Mouse (Mus musculus): ENCODE measurements around the gene U2af1l4. TPM values are rescaled to one million over a fixed set of nuclear protein-coding genes. Genes with fewer than 3 reads are reported as not detected.

U2af1l4 gene
- total and polyA plus RNA-seq, 3 experiments, result 42.5 to 71.2 (median 62.9) TPM

- ATAC-seq (ENCODE audit: extremely low read depth, insufficient number of reproducible peaks, low FRiP score, poor library complexity, severe bottlenecking) (no peak), DNase-seq (ENCODE audit: low spot score) (no peak)
- Histone ChIP-seq H3K9me3 (replicated peaks) (no peaks in the 10 kb centered on the region), H3K36me3 (replicated peaks) (peaks cover 37% of the 10 kb centered on the region), H3K4me1 (ENCODE audit: insufficient read depth, low read depth, low read length) (peaks cover 11% of the 10 kb centered on the region), H3K27me3 (ENCODE audit: insufficient read depth, low read length) (no peaks in the 10 kb centered on the region), H3K4me3 (ENCODE audit: low read depth, low read length) (no peak overlapping the region)
- TF ChIP-seq POLR2AphosphoS5 (IDR thresholded peaks at IDR 0.05; ENCODE audit: insufficient replicate concordance, low read depth, low read length) (no peak), GATA1 (IDR thresholded peaks at IDR 0.05; ENCODE audit: borderline replicate concordance, low read length) (no peak), TAL1 (conservative IDR thresholded peaks at IDR 0.05; ENCODE audit: low read depth, low read length) (no peak), GATA2 (IDR thresholded peaks at IDR 0.05; ENCODE audit: borderline replicate concordance, low read depth, low read length) (no peak), CTCF (IDR thresholded peaks at IDR 0.05; ENCODE audit: low read depth, low read length) (no peak)
These were observed 46.9 kb downstream of the U2af1l4 start for GRCm38 (mm10) chr7:30610043-30610442.

GRCm38 (mm10) chr7:30612654-30613402, 49.7 kb downstream of the U2af1l4 start, which contains the start of gene Upk1a:
TSS of gene Upk1a (minus strand) at chr7:30612847.
- H3K4me3 ChIP-seq (ENCODE audit: low read depth, low read length), result no peak within 1 kb of the TSS
- H3K27me3 ChIP-seq (ENCODE audit: insufficient read depth, low read length), result no peaks in the 10 kb centered on the region
- no peak for DNase-seq (ENCODE audit: low spot score)
- H3K9me3 ChIP-seq (replicated peaks), result no peaks in the 10 kb centered on the region
- no peak for ATAC-seq (ENCODE audit: extremely low read depth, insufficient number of reproducible peaks, low FRiP score, poor library complexity, severe bottlenecking)
- H3K4me1 ChIP-seq (ENCODE audit: insufficient read depth, low read depth, low read length), result peaks cover 15% of the 10 kb centered on the region
- TF ChIP-seq GATA1 (IDR thresholded peaks at IDR 0.05; ENCODE audit: borderline replicate concordance, low read length) (no peak), POLR2AphosphoS5 (IDR thresholded peaks at IDR 0.05; ENCODE audit: insufficient replicate concordance, low read depth, low read length) (no peak), GATA2 (IDR thresholded peaks at IDR 0.05; ENCODE audit: borderline replicate concordance, low read depth, low read length) (no peak), TAL1 (conservative IDR thresholded peaks at IDR 0.05; ENCODE audit: low read depth, low read length) (no peak), CTCF (IDR thresholded peaks at IDR 0.05; ENCODE audit: low read depth, low read length) (no peak)
- peaks cover 59% of the 10 kb centered on the region for H3K36me3 ChIP-seq (replicated peaks)

- H3K36me3 ChIP-seq (replicated peaks), result peaks cover 65% of the 10 kb centered on the region
- H3K4me3 ChIP-seq (ENCODE audit: low read depth, low read length), result no peak overlapping the region
- peak; percentile 42 for DNase-seq (ENCODE audit: low spot score)
- H3K9me3 ChIP-seq (replicated peaks), result no peaks in the 10 kb centered on the region
- TF ChIP-seq CTCF (IDR thresholded peaks at IDR 0.05; ENCODE audit: low read depth, low read length), result peak; percentile 51
- TF ChIP-seq TAL1 (conservative IDR thresholded peaks at IDR 0.05; ENCODE audit: low read depth, low read length), result no peak
- ATAC-seq (ENCODE audit: extremely low read depth, insufficient number of reproducible peaks, low FRiP score, poor library complexity, severe bottlenecking), result peak; percentile 40; the same call in 1 of the 2 replicates
- no peaks in the 10 kb centered on the region for H3K27me3 ChIP-seq (ENCODE audit: insufficient read depth, low read length)
- H3K4me1 ChIP-seq (ENCODE audit: insufficient read depth, low read depth, low read length), result peaks cover 12% of the 10 kb centered on the region
These were observed 50.5 kb downstream of the U2af1l4 start for GRCm38 (mm10) chr7:30613529-30614112.

GRCm38 (mm10) chr7:30614454-30614853, 51.4 kb downstream of the U2af1l4 start:
- TF ChIP-seq CTCF (IDR thresholded peaks at IDR 0.05; ENCODE audit: low read depth, low read length) (no peak), POLR2AphosphoS5 (IDR thresholded peaks at IDR 0.05; ENCODE audit: insufficient replicate concordance, low read depth, low read length) (no peak), GATA1 (IDR thresholded peaks at IDR 0.05; ENCODE audit: borderline replicate concordance, low read length) (no peak), TAL1 (conservative IDR thresholded peaks at IDR 0.05; ENCODE audit: low read depth, low read length) (no peak), GATA2 (IDR thresholded peaks at IDR 0.05; ENCODE audit: borderline replicate concordance, low read depth, low read length) (no peak)
- no peaks in the 10 kb centered on the region for H3K9me3 ChIP-seq (replicated peaks)
- no peak for DNase-seq (ENCODE audit: low spot score)
- peaks cover 71% of the 10 kb centered on the region for H3K36me3 ChIP-seq (replicated peaks)
- no peak for ATAC-seq (ENCODE audit: extremely low read depth, insufficient number of reproducible peaks, low FRiP score, poor library complexity, severe bottlenecking)
- no peaks in the 10 kb centered on the region for H3K27me3 ChIP-seq (ENCODE audit: insufficient read depth, low read length)
- no peak overlapping the region for H3K4me3 ChIP-seq (ENCODE audit: low read depth, low read length)
- H3K4me1 ChIP-seq (ENCODE audit: insufficient read depth, low read depth, low read length), result peaks cover 18% of the 10 kb centered on the region

Other genes starting within 250 kb of the U2af1l4 start
Only the 20 nearest of the 33 such genes appear.
- gene Aplp1, start 117.8 kb upstream of the U2af1l4 start, total RNA-seq (2014; fragmentation: Nextera tagmentation), result not detected in 2 replicates
- 0.49 TPM in 1 of 2 replicates, not detected in the other for gene Aplp1, start 117.8 kb upstream of the U2af1l4 start, total RNA-seq (2017)
- not detected in 2 replicates for gene Aplp1, start 117.8 kb upstream of the U2af1l4 start, polyA plus RNA-seq (2012)
- gene Kirrel2, start 105.6 kb upstream of the U2af1l4 start, total RNA-seq (2014; fragmentation: Nextera tagmentation), result not detected in 2 replicates
- 0.35 TPM in 1 of 2 replicates, not detected in the other for gene Kirrel2, start 105.6 kb upstream of the U2af1l4 start, total RNA-seq (2017)
- not detected in 2 replicates for gene Kirrel2, start 105.6 kb upstream of the U2af1l4 start, polyA plus RNA-seq (2012)
- gene Nphs1, start 105.0 kb upstream of the U2af1l4 start, total RNA-seq (2014; fragmentation: Nextera tagmentation), result not detected in 2 replicates
- 0.11 TPM in 1 of 2 replicates, not detected in the other for gene Nphs1, start 105.0 kb upstream of the U2af1l4 start, total RNA-seq (2017)
- gene Nphs1, start 105.0 kb upstream of the U2af1l4 start, polyA plus RNA-seq (2012), result not detected in 2 replicates
- gene Prodh2, start 69.7 kb upstream of the U2af1l4 start, total RNA-seq (2014; fragmentation: Nextera tagmentation), result not detected in 2 replicates
- gene Prodh2, start 69.7 kb upstream of the U2af1l4 start, total RNA-seq (2017), result not detected in 2 replicates
- gene Prodh2, start 69.7 kb upstream of the U2af1l4 start, polyA plus RNA-seq (2012), result not detected in 2 replicates
- 13.3 and 16.5 TPM in 2 replicates for gene Arhgap33, start 28.2 kb upstream of the U2af1l4 start, total RNA-seq (2014; fragmentation: Nextera tagmentation)
- 5.0 and 5.3 TPM in 2 replicates for gene Arhgap33, start 28.2 kb upstream of the U2af1l4 start, total RNA-seq (2017)
- gene Arhgap33, start 28.2 kb upstream of the U2af1l4 start, polyA plus RNA-seq (2012), result 40.3 and 51.4 TPM in 2 replicates
- 27.1 and 32.8 TPM in 2 replicates for gene Hspb6, start 11.1 kb upstream of the U2af1l4 start, total RNA-seq (2014; fragmentation: Nextera tagmentation)
- 3.9 and 4.9 TPM in 2 replicates for gene Hspb6, start 11.1 kb upstream of the U2af1l4 start, total RNA-seq (2017)
- gene Hspb6, start 11.1 kb upstream of the U2af1l4 start, polyA plus RNA-seq (2012), result 11.2 and 12.1 TPM in 2 replicates
- gene Proser3, start 11.0 kb upstream of the U2af1l4 start, total RNA-seq (2014; fragmentation: Nextera tagmentation), result 18.6 and 20.2 TPM in 2 replicates
- 4.2 and 7.4 TPM in 2 replicates for gene Proser3, start 11.0 kb upstream of the U2af1l4 start, total RNA-seq (2017)
- 19.7 and 20.5 TPM in 2 replicates for gene Proser3, start 11.0 kb upstream of the U2af1l4 start, polyA plus RNA-seq (2012)
- 82.7 and 119 TPM in 2 replicates for gene Lin37, start 3.5 kb upstream of the U2af1l4 start, total RNA-seq (2014; fragmentation: Nextera tagmentation)
- 20.4 and 24.9 TPM in 2 replicates for gene Lin37, start 3.5 kb upstream of the U2af1l4 start, total RNA-seq (2017)
- gene Lin37, start 3.5 kb upstream of the U2af1l4 start, polyA plus RNA-seq (2012), result 66.7 and 78.0 TPM in 2 replicates
- 3.9 and 4.4 TPM in 2 replicates for gene Gm49396, start within 50 bp of the U2af1l4 start, total RNA-seq (2014; fragmentation: Nextera tagmentation)
- gene Gm49396, start within 50 bp of the U2af1l4 start, total RNA-seq (2017), result 4.7 and 5.8 TPM in 2 replicates
- gene Gm49396, start within 50 bp of the U2af1l4 start, polyA plus RNA-seq (2012), result 2.5 and 2.6 TPM in 2 replicates
- gene Psenen, start 326 bp downstream of the U2af1l4 start, total RNA-seq (2014; fragmentation: Nextera tagmentation), result 246 and 298 TPM in 2 replicates
- 134 and 142 TPM in 2 replicates for gene Psenen, start 326 bp downstream of the U2af1l4 start, total RNA-seq (2017)
- 26.1 and 31.8 TPM in 2 replicates for gene Psenen, start 326 bp downstream of the U2af1l4 start, polyA plus RNA-seq (2012)
- 1.8 TPM in 1 of 2 replicates, not detected in the other for gene Igflr1, start 2.1 kb downstream of the U2af1l4 start, total RNA-seq (2014; fragmentation: Nextera tagmentation)
- 0.70 TPM in 1 of 2 replicates, not detected in the other for gene Igflr1, start 2.1 kb downstream of the U2af1l4 start, total RNA-seq (2017)
- 4.8 and 6.3 TPM in 2 replicates for gene Igflr1, start 2.1 kb downstream of the U2af1l4 start, polyA plus RNA-seq (2012)
- 133 and 142 TPM in 2 replicates for gene Kmt2b, start 25.4 kb downstream of the U2af1l4 start, total RNA-seq (2014; fragmentation: Nextera tagmentation)
- gene Kmt2b, start 25.4 kb downstream of the U2af1l4 start, total RNA-seq (2017), result 9.2 and 11.3 TPM in 2 replicates
- gene Kmt2b, start 25.4 kb downstream of the U2af1l4 start, polyA plus RNA-seq (2012), result 97.4 and 99.2 TPM in 2 replicates
- gene Zbtb32, start 35.6 kb downstream of the U2af1l4 start, total RNA-seq (2014; fragmentation: Nextera tagmentation), result not detected in 2 replicates
- 0.05 and 0.58 TPM in 2 replicates for gene Zbtb32, start 35.6 kb downstream of the U2af1l4 start, total RNA-seq (2017)
- gene Zbtb32, start 35.6 kb downstream of the U2af1l4 start, polyA plus RNA-seq (2012), result 0.23 and 0.30 TPM in 2 replicates
- gene Upk1a, start 49.5 kb downstream of the U2af1l4 start, total RNA-seq (2014; fragmentation: Nextera tagmentation), result 1.6 and 15.0 TPM in 2 replicates
- gene Upk1a, start 49.5 kb downstream of the U2af1l4 start, total RNA-seq (2017), result 0.29 and 0.82 TPM in 2 replicates
- gene Upk1a, start 49.5 kb downstream of the U2af1l4 start, polyA plus RNA-seq (2012), result 0.98 and 1.4 TPM in 2 replicates
- gene Cox6b1, start 62.9 kb downstream of the U2af1l4 start, total RNA-seq (2014; fragmentation: Nextera tagmentation), result 200 and 256 TPM in 2 replicates
- 820 and 835 TPM in 2 replicates for gene Cox6b1, start 62.9 kb downstream of the U2af1l4 start, total RNA-seq (2017)
- gene Cox6b1, start 62.9 kb downstream of the U2af1l4 start, polyA plus RNA-seq (2012), result 51.7 and 147 TPM in 2 replicates
- not detected in 2 replicates for gene Etv2, start 72.6 kb downstream of the U2af1l4 start, total RNA-seq (2014; fragmentation: Nextera tagmentation)
- not detected in 2 replicates for gene Etv2, start 72.6 kb downstream of the U2af1l4 start, total RNA-seq (2017)
- gene Etv2, start 72.6 kb downstream of the U2af1l4 start, polyA plus RNA-seq (2012), result not detected in 2 replicates
- 46.4 and 47.9 TPM in 2 replicates for gene Rbm42, start 87.0 kb downstream of the U2af1l4 start, total RNA-seq (2014; fragmentation: Nextera tagmentation)
- gene Rbm42, start 87.0 kb downstream of the U2af1l4 start, total RNA-seq (2017), result 42.9 and 51.9 TPM in 2 replicates
- 235 and 293 TPM in 2 replicates for gene Rbm42, start 87.0 kb downstream of the U2af1l4 start, polyA plus RNA-seq (2012)
- gene Haus5, start 101.7 kb downstream of the U2af1l4 start, total RNA-seq (2014; fragmentation: Nextera tagmentation), result 46.7 and 58.4 TPM in 2 replicates
- gene Haus5, start 101.7 kb downstream of the U2af1l4 start, total RNA-seq (2017), result 24.2 and 25.5 TPM in 2 replicates
- 32.2 and 40.4 TPM in 2 replicates for gene Haus5, start 101.7 kb downstream of the U2af1l4 start, polyA plus RNA-seq (2012)
- not detected in 2 replicates for gene Pmis2, start 108.3 kb downstream of the U2af1l4 start, total RNA-seq (2014; fragmentation: Nextera tagmentation)
- gene Pmis2, start 108.3 kb downstream of the U2af1l4 start, total RNA-seq (2017), result not detected in 2 replicates
- gene Pmis2, start 108.3 kb downstream of the U2af1l4 start, polyA plus RNA-seq (2012), result not detected in 2 replicates
- not detected in 2 replicates for gene 2200002J24Rik, start 135.6 kb downstream of the U2af1l4 start, total RNA-seq (2014; fragmentation: Nextera tagmentation)
- not detected in 2 replicates for gene 2200002J24Rik, start 135.6 kb downstream of the U2af1l4 start, total RNA-seq (2017)
- gene 2200002J24Rik, start 135.6 kb downstream of the U2af1l4 start, polyA plus RNA-seq (2012), result not detected in 2 replicates